Mouse (Mus musculus) c-Kit-positive CD71-negative TER-119-negative erythroid progenitor cells, embryonic 14.5 days (primary cell): ENCODE measurements around the gene Ica1l.
"Not testable (repeated sequence)": the region's sequence is repeated elsewhere in the genome, so short reads cannot be mapped to it uniquely, and the experiment has no call there.

ENCODE experiments used
- DNase-seq: peaks from one replicate; pipeline ENCODE4 v3.0.0-alpha.2; 2013; ENCODE audit warnings: low read depth

Ica1l gene

DNA sequence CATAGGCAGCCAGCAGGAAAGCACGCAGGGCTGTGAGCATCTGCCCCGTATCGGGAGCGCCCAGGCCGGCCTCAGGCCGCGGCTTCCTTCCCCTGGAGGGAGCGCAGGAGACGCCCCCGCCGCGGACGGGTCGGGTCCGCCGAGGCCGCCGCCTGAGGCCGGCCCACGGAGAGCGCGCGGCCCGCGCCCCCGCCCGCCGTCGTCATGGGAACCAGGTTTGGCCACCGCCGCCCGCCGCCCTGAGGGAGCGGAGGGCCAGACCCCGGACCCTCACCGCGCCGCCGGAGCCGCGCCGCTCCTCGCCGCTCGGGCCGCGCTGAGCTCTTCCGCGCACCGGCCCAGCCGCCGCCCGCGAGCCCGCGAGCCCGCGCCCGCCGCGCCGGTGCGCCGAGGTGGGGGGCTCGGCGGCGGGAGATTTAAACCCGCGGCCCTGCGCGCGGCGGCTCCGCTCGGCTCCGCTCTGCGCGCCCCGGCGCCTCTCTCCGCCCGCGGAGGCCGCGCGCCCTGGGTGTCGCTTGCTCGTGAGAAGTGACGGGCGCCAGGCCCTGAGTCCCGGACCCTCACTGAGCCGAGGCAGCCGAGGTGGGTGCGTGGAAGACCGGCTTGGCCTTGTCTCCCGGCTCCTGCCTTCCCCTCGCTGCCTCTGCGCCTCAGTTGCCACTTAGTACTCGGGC lies at the start of gene Ica1l:
TSS of gene Ica1l (minus strand) at position 389 of the 674 bp plus-strand sequence.
- DNase-seq, result no peak

DNA sequence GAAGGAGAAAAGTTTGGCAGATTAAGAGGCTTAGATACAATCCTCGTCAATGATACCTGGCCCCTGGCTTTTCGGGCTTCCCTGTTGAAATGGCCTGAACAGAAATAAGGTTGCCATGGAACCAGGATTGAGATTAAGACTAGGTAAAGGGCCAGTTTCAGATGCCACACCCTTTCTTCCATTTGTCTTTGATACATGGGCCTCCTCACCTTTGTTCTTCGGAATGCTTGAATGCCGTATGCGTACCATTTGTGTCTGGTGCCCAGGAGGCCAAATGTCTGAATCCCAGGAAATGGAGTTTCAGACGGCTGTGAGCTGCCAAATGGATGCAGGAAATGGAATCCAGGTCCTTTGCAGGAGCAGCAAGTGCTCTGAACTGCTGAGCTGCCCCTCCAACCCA lies 33.4 kb upstream of the Ica1l start:
- no peak for DNase-seq

DNA sequence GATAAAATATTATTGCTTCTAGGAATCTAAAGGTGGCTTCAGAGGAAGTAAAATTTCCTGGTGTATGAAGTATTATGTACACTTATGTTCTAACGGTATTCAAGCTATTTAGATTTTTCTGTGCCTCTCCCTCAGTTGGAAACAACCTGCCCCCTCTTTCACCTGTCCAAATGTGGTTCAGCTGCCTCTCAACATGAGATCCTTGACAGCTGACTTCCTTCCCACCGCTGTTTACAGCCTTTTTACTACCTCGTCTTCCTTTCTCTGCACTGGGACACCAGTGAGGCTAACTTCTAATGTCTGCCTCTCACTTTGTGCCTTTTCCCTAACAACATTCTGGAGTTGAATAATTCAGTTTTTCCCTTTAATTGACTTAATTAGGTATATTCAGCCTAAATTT lies 32.6 kb upstream of the Ica1l start:
- no peak for DNase-seq

GRCm38 (mm10) chr1:60074935-60075334 lies 32.0 kb upstream of the Ica1l start:
- no peak for DNase-seq

- DNase-seq, result peak; percentile 10
These were observed 27.7 kb upstream of the Ica1l start for GRCm38 (mm10) chr1:60070725-60071124.

- DNase-seq, result no peak
These were observed 13.3 kb upstream of the Ica1l start for GRCm38 (mm10) chr1:60056310-60056709.

- no peak for DNase-seq
These were observed 11.7 kb upstream of the Ica1l start for GRCm38 (mm10) chr1:60054659-60055058.

DNA sequence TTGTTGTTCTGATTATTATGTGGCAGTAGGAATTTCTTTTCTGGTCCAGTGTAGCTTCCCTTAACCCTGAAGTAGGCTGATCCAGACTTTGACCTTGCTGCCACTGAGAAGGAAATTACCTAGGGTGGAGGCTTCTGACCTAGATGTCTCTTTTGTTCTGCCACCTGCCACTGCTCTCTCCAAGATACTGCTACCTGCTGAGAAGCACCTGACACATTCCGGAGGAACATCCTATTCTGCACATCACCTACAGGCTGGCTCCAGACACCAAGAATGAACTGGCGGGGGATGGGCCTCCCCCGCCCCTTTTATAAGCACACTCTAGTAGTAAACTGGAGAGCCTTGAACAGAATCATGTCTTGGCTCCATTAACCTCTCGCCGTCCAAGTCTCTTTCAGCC lies 4.5 kb upstream of the Ica1l start:
- not testable (repeated sequence) for DNase-seq

GRCm38 (mm10) chr1:60044595-60044994 lies 1.6 kb upstream of the Ica1l start:
- no peak for DNase-seq

DNA sequence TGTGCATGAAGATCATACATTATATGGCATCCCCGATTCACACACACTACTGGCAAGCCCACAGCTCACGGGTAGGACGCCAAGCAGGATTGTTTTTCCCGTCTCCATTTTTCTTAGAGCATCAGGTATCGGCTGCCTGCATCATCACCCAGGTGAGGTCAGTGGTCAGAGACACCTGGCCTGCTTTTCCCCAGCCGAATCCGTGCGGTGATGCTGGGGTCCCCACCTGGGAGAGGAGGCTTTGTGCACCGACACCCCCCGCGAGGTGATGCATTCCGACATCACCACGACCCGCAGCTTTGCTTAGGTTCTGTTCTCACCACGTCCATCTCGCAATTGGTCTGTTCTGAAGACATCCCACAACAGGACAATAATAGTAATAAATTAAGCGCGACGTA lies 587 bp downstream of the Ica1l start:
- no peak for DNase-seq

DNA sequence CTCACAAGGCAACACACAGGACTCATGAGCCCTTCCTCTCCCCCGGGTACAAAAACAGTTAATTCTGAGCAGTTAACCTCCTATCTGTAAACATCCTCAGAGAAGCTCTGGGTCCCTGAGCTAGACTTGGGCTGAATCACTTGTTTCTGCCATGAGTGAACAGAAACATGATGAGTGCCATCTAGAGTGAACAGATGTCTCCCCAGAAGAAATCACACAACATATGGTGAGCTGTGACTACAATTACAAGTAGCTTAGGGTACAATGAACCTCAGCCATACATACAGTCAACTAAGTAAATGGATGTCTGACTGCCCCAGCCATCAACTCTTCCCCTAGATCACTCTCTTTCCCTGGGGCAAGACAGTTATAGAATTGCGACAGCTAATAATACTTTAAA lies 7.9 kb downstream of the Ica1l start:
- no peak for DNase-seq

GRCm38 (mm10) chr1:60017031-60017469 lies 25.9 kb downstream of the Ica1l start:
- no peak for DNase-seq

DNA sequence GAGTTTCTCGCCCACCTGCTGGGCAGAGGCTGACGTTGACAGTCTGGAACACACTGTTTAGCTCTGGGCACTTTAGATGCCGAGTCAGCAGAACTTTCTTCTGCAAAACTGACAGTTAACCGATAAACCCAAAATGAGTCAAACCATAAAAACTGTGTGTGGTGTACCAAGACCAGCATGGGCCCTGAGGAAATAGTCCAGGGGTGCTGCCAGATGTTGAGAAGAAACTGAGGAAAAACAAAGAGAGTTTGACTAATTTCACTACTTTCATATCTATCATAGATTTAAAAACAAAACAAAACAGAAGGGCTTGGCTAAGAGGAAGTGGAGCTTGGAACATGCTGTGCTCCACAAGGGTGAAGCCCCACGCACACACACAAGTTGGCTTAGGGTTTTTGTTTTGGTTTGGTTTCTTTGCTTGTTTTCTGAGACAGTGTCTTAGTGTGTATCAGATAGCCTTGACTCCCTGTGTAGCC lies 26.8 kb downstream of the Ica1l start:
- DNase-seq, result no peak

GRCm38 (mm10) chr1:60015511-60015910 lies 27.5 kb downstream of the Ica1l start:
- DNase-seq, result no peak

GRCm38 (mm10) chr1:60013779-60014178 lies 29.2 kb downstream of the Ica1l start:
- no peak for DNase-seq

DNA sequence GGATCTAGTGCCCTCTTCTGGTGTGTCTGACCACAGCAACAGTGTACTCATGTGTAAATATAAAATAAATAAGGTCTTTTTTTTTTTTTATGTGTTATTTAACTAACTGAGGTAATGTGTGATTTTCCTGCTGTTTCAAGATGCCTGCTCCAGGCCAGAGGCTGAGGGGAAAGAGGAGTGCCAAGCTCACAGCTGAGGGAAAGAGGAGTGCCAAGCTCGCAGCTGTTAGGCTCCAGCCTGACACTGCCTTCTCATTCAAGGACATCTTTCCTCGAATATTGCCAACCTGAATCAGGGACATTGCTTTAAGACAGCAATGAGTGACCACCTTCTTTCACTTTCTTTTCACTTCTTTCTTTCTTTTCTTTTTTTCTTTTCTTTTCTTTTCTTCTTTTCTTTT lies 34.2 kb downstream of the Ica1l start:
- DNase-seq, result no peak

DNA sequence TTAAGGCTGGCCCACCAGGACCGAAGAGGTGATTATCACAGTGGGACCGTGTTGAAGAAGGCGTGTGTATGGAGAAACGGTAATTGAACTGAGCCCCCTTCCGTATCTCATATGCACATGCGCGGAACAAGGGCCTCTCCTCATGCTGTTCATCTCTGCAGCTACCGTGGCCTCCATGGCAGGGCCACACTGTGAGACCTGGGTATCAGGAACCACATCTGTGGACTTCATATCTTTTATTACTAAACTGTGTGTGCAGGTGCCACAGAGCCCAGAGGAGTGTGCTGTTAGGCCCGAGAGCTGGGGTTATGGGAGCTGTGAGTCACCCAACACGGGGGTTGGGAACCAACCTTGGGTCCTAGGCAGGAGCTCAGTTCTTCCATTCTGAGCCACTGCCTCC lies 35.6 kb downstream of the Ica1l start:
- no peak for DNase-seq

DNA sequence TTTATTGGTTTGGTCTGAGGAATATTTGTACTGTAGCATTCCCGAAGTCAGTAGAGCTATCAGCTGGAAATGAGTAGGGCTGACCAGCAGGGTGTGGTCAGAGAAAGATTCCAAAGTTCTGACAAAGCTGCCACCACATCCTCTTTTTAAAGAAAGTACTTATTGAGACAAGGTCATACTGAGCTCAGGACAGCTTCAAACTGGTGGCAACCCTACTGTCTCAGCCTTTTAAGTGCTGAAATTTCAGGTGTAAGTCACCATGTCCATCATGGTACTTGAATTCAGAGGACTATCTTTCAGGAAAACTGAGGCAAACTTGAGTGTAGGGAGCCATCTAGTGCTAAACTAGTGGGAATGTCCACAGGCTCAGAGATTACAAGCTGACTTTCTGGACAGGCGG lies 42.7 kb downstream of the Ica1l start:
- DNase-seq, result no peak

- DNase-seq, result no peak
These were observed 45.6 kb downstream of the Ica1l start for GRCm38 (mm10) chr1:59997352-59997751.

DNA sequence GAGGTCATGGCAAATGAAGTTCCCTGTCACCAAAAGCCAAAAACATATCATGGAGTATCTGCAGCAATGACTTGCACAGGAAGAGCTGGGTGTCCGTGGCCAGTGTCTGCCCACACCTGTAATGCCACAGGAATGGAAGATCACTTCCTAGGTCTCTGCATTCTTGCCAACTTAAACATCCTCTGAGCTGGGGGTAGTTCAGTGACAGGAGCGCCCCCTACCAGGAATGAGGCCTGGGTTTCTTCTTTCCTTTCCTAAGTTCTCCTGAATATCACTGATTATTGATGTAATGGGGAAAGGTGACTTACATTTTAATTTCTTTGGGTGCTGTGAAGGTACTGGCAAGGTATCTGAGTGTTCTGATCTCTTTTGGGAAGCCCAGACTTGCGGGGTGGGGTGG lies 47.3 kb downstream of the Ica1l start:
- no peak for DNase-seq

- DNase-seq, result no peak
These were observed 55.5 kb downstream of the Ica1l start for GRCm38 (mm10) chr1:59987399-59988040.

DNA sequence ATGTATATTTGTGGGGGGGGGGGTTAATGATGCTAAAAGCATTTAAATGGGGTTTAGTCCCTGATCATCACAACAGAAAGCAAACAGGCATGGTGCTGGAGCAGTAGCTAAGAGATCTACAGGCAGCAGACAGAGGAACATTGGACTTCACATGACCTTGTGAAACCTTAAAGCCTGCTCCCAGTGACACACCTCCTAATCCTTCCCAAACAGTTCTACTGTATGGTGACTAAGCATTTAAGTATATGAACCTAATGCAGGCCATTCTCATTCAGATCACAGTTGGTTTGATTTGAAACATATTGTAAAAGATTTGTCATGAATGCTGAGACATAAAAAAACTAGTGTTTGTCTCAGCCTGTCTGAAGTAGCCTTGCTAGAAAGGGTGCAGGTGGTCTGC lies 56.4 kb downstream of the Ica1l start:
- DNase-seq, result no peak

GRCm38 (mm10) chr1:59967291-59967690 lies 75.7 kb downstream of the Ica1l start:
- peak; percentile 5 for DNase-seq
